9 mouse cellular contexts compared by ENCODE assay signal in the genomic region with DNA sequence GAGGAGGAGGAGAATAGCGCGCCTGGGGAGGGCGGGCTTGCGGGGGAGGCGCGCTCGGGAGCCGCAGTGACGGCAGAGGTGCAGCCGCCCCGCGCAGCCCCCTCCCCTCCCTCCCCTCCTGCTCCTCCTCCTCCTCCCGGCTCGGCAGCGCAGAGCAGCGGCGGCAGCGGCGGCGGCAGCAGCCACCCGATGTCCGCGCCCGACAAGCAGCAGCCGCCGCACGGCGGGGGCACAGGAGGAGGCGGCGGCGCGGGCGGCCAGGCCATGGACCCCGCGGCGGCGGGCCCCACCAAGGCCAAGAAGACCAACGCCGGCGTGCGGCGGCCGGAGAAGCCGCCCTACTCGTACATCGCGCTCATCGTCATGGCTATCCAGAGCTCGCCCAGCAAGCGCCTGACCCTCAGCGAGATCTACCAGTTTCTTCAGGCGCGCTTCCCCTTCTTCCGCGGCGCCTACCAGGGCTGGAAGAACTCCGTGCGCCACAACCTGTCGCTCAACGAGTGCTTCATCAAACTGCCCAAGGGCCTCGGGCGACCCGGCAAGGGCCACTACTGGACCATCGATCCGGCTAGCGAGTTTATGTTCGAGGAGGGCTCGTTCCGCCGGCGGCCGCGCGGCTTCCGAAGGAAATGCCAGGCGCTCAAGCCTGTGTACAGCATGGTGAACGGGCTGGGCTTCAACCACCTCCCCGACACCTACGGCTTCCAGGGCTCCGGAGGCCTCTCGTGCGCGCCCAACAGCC. TPM values are rescaled to one million over a fixed set of nuclear protein-coding genes. Genes with fewer than 3 reads are reported as not detected.
DNase-seq lines count a peak whose midpoint lies in the region; ATAC-seq lines count a peak whose summit lies in the region.
"Had no signal": no experiment of that assay in that cellular context is flagged by ENCODE, and none has a peak within 500 bp of the region (broad histone marks: within the 10 kb centered on the region; RNA-seq: fewer than 3 reads in every experiment).

TSS of gene Foxf1 (plus strand) at position 177 of the 742 bp plus-strand sequence.

- WGBS in liver, embryonic 12.5 days (ENCODE audit: insufficient replicate concordance): 1% methylated on average over 81 of the region's 83 CpGs
- under 1% methylated on average over 63 of the region's 83 CpGs for WGBS in neural tube, embryonic 12.5 days

- H3K36me3 ChIP-seq in liver, embryonic 12.5 days: no peaks in the 10 kb centered on the region
- H3K36me3 ChIP-seq in neural tube, embryonic 12.5 days: no peaks in the 10 kb centered on the region

- H3K4me1 ChIP-seq in liver, embryonic 12.5 days: no peaks in the 10 kb centered on the region
- peaks cover 27% of the 10 kb centered on the region for H3K4me1 ChIP-seq in neural tube, embryonic 12.5 days

- peak; percentile 69 for DNase-seq in embryo, embryonic 10 days (ENCODE audit: low spot score)
- DNase-seq in embryo, embryonic 9.5 days (ENCODE audit: extremely low spot score): no peak
- DNase-seq in adrenal gland, postnatal 25 days: peak; percentile 17
- peak; percentile 33 to 40 for DNase-seq in heart, postnatal 14 days
- no peak for DNase-seq in cerebellum, adult 18-20 months
- no peak for DNase-seq in B cell, adult 2 months

- ATAC-seq in liver, embryonic 12.5 days: no peak
- no peak for ATAC-seq in neural tube, embryonic 12.5 days (ENCODE audit: low FRiP score, low read depth)

- peak within 1 kb of the TSS; percentile 68 for H3K4me2 ChIP-seq in liver, embryonic 12.5 days
- H3K4me2 ChIP-seq in neural tube, embryonic 12.5 days (replicated peaks): peak within 1 kb of the TSS; percentile 83

- intact Hi-C loops in heart, postnatal 14 days (cut with DNase I): no loop called here

- peak within 1 kb of the TSS; percentile 72 for H3K27ac ChIP-seq in liver, embryonic 12.5 days
- H3K27ac ChIP-seq in neural tube, embryonic 12.5 days: no peak within 1 kb of the TSS

- H3K27me3 ChIP-seq in liver, embryonic 12.5 days (replicated peaks): peaks cover 100% of the 10 kb centered on the region
- H3K27me3 ChIP-seq in neural tube, embryonic 12.5 days (replicated peaks): peaks cover 99% of the 10 kb centered on the region

- H3K4me3 ChIP-seq in liver, embryonic 12.5 days: peak within 1 kb of the TSS; percentile 43
- H3K4me3 ChIP-seq in neural tube, embryonic 12.5 days: peak within 1 kb of the TSS; percentile 44

- peak within 1 kb of the TSS; percentile 62 for H3K9ac ChIP-seq in liver, embryonic 12.5 days
- peak within 1 kb of the TSS; percentile 38; the same call in 1 of the 2 replicates for H3K9ac ChIP-seq in neural tube, embryonic 12.5 days

- H3K9me3 ChIP-seq in liver, embryonic 12.5 days (replicated peaks): no peaks in the 10 kb centered on the region
- H3K9me3 ChIP-seq in neural tube, embryonic 12.5 days: no peaks in the 10 kb centered on the region

RNA-seq across cellular contexts. Expression of gene Foxf1, which starts in this region (rescaled TPM):
- 0.43 and 0.52 TPM in 2 replicates for total RNA-seq in adrenal gland, postnatal 25 days (2021)
- total RNA-seq in heart, postnatal 14 days (2021): under 1 TPM; 0.17 to 0.22 TPM
- polyA plus RNA-seq in liver, embryonic 12.5 days (2016; fragmentation: Nextera tagmentation; extraction: Ambion mirVana): 14.9 and 16.9 TPM in 2 replicates
- polyA plus RNA-seq in neural tube, embryonic 12.5 days (2016; fragmentation: Nextera tagmentation; extraction: Ambion mirVana): 4.2 and 5.5 TPM in 2 replicates
- total RNA-seq: hematopoietic stem cell, adult 5-6 weeks had no signal

Comparison
In these comparisons a context has a peak if more than half of its experiments do, and no peak if none do; other contexts are left out.
1. Peak in DNase-seq in adrenal gland, postnatal 25 days; RNA of the gene not detected or under 1 TPM.
2. Peak in DNase-seq in heart, postnatal 14 days; RNA of the gene not detected or under 1 TPM.